Mouse (Mus musculus): ENCODE results near the gene Atp1b1. TPM values are rescaled to one million over a fixed set of nuclear protein-coding genes. Genes with fewer than 3 reads are reported as not detected.

The Atp1b1 gene
- 1,000 to 10,000 TPM; 1,962 to 1,976 TPM for total RNA-seq (2021)

GRCm38 (mm10) chr1:164458245-164458613 is at the start of gene Atp1b1:
Atp1b1 (minus strand) TSS chr1:164458355.
- peak; percentile 90 to 91 for DNase-seq

- no peak for DNase-seq
These were observed 46.9 kb upstream of the Atp1b1 start for GRCm38 (mm10) chr1:164505096-164505495.

GRCm38 (mm10) chr1:164503140-164503730 is 45.1 kb upstream of the Atp1b1 start:
- DNase-seq = no peak

GRCm38 (mm10) chr1:164502231-164502630 is 44.1 kb upstream of the Atp1b1 start:
- no peak for DNase-seq

- no peak for DNase-seq
These were observed 36.8 kb upstream of the Atp1b1 start for GRCm38 (mm10) chr1:164494741-164495512.

- no peak for DNase-seq
These were observed 36.1 kb upstream of the Atp1b1 start for GRCm38 (mm10) chr1:164494215-164494614.

GRCm38 (mm10) chr1:164493042-164493705 is 35.0 kb upstream of the Atp1b1 start:
- no peak for DNase-seq

GRCm38 (mm10) chr1:164492476-164492875 is 34.3 kb upstream of the Atp1b1 start:
- DNase-seq = no peak

- DNase-seq = no peak
These were observed 31.9 kb upstream of the Atp1b1 start for GRCm38 (mm10) chr1:164489961-164490594.

GRCm38 (mm10) chr1:164483728-164484127 is 25.6 kb upstream of the Atp1b1 start:
- DNase-seq = no peak

GRCm38 (mm10) chr1:164482833-164483232 is 24.7 kb upstream of the Atp1b1 start:
- DNase-seq = no peak

- no peak for DNase-seq
These were observed 23.6 kb upstream of the Atp1b1 start for GRCm38 (mm10) chr1:164481645-164482354.

- DNase-seq = no peak
These were observed 22.8 kb upstream of the Atp1b1 start for GRCm38 (mm10) chr1:164480755-164481644.

GRCm38 (mm10) chr1:164475895-164476294 is 17.7 kb upstream of the Atp1b1 start:
- no peak for DNase-seq

- peak in 1 of 2 experiments; percentile 29 for DNase-seq
These were observed 16.8 kb upstream of the Atp1b1 start for GRCm38 (mm10) chr1:164474778-164475511.

GRCm38 (mm10) chr1:164474310-164474709 is 16.2 kb upstream of the Atp1b1 start:
- no peak for DNase-seq

GRCm38 (mm10) chr1:164473398-164473797 is 15.2 kb upstream of the Atp1b1 start:
- DNase-seq = no peak

GRCm38 (mm10) chr1:164471632-164472031 is 13.5 kb upstream of the Atp1b1 start:
- no peak for DNase-seq

GRCm38 (mm10) chr1:164470985-164471384 is 12.8 kb upstream of the Atp1b1 start:
- DNase-seq = no peak

- no peak for DNase-seq
These were observed 10.2 kb upstream of the Atp1b1 start for GRCm38 (mm10) chr1:164468329-164468728.

- no peak for DNase-seq
These were observed 9.3 kb upstream of the Atp1b1 start for GRCm38 (mm10) chr1:164467406-164467805.

All from layer of hippocampus, postnatal 36 days (tissue).